Mouse (Mus musculus) C2C12 (cell line): ENCODE measurements at regions not wholly inside any gene's neighbourhood (a gene's known extent, or its start where the extent isn't known, plus 50 kb on each side); places are given as distances from the start of the nearest gene placed in this dataset.

Experiments
- H3K27me3 ChIP-seq: one replicate; pipeline ENCODE4 v1.6.1; 2011; ENCODE audit not compliant: control insufficient read depth, insufficient read depth, insufficient read length
- H3K36me3 ChIP-seq: one replicate; pipeline ENCODE4 v1.6.1; 2011; ENCODE audit not compliant: control insufficient read depth, insufficient read depth
- H3K4me3 ChIP-seq: one replicate; pipeline ENCODE4 v1.5.1; 2011; ENCODE audit warnings: mild to moderate bottlenecking, control low read depth; ENCODE audit not compliant: poor library complexity, insufficient read depth, severe bottlenecking
- H3K79me2 ChIP-seq: one replicate; pipeline ENCODE4 v1.6.1; 2011; ENCODE audit not compliant: control insufficient read depth, insufficient read depth
- H3K79me3 ChIP-seq: one replicate; pipeline ENCODE4 v1.6.1; 2011; ENCODE audit warnings: low read depth, control low read depth
- H3ac ChIP-seq: one replicate; pipeline ENCODE3; 2011; ENCODE audit warnings: low read depth; ENCODE audit not compliant: control insufficient read depth, insufficient read length
- CEBPB ChIP-seq: IDR thresholded peaks from one replicate; pipeline ENCODE4 v1.6.1; 2011; ENCODE audit warnings: low read depth, mild to moderate bottlenecking, control low read depth, moderate library complexity
- CTCF ChIP-seq: IDR thresholded peaks from one replicate; pipeline ENCODE4 v1.5.1; 2011; ENCODE audit not compliant: control insufficient read depth, insufficient read depth, insufficient read length
- FOSL1 ChIP-seq: IDR thresholded peaks from one replicate; pipeline ENCODE4 v1.8.0; 2011; ENCODE audit warnings: mild to moderate bottlenecking, low read length; ENCODE audit not compliant: poor library complexity, insufficient read depth, severe bottlenecking
- MAX ChIP-seq: IDR thresholded peaks from one replicate; pipeline ENCODE4 v1.6.1; 2011; ENCODE audit warnings: mild to moderate bottlenecking, control low read depth
- MYOD1 ChIP-seq: IDR thresholded peaks from one replicate; pipeline ENCODE4 v1.6.1; 2011; ENCODE audit warnings: low read depth; ENCODE audit not compliant: control insufficient read depth, insufficient read length
- MYOG ChIP-seq: IDR thresholded peaks from one replicate; pipeline ENCODE4 v1.6.1; 2011; ENCODE audit not compliant: control insufficient read depth, insufficient read length; ENCODE audit errors: extremely low read depth
- USF1 ChIP-seq: IDR thresholded peaks from one replicate; pipeline ENCODE4 v1.6.1; 2011; ENCODE audit warnings: low read depth, mild to moderate bottlenecking, control low read depth, moderate library complexity

DNA sequence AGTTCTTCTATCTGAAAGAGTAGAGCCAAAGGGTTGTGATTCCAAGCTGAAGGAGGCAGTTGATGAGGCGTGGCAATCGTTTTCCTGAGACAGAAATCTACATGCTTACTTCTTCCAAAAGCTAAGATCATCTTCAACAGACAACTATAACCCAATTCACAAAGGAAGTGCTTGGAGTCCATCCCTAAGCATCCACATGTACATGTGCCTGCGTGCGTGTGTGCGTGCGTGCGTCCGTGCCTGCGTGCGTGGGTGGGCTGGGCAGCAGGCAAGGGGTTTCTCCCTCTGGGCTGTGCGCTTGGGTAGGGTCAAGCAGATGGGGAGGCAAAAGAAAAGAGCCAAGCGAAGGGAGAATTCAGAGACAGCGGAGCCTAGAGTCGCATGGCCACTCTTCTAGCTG is 108.2 kb upstream of the Atp1a1 start:
- H3K4me3 ChIP-seq = no peak overlapping the region
- H3ac ChIP-seq = no peak overlapping the region
- no peak for TF ChIP-seq USF1
- no peaks in the 10 kb centered on the region for H3K36me3 ChIP-seq
- H3K79me3 ChIP-seq = no peaks in the 10 kb centered on the region
- no peaks in the 10 kb centered on the region for H3K79me2 ChIP-seq
- no peaks in the 10 kb centered on the region for H3K27me3 ChIP-seq

DNA sequence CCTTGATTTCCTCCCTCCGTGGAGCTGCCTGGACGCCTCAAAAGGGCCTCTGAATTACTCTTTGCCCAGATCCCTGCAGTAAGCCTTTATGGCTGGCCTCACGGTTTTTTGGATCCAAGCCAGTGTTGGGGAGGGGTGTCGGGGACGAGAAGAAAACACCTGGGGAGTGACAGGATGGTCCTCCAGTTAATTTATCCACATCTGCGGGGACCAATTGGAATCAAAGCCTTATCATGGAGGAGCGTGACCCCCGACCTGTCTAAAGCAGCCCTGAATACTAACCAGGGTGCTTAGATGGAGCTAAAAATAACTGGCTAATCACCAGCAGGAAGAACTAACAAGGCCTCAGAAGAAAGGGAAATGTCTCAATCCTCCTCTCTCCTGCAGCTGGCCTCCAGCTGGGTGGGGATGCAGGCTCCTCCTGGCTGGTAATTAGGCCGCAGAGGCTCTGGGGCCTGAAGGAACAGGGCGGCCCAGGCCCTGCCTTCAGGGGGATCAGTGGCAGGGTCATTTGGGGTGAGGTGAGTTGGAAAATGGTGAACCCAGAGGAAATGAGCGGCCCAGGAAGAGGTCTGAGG is 107.2 kb upstream of the Atp1a1 start:
- Histone ChIP-seq H3ac (no peak overlapping the region), H3K4me3 (no peak overlapping the region), H3K27me3 (no peaks in the 10 kb centered on the region), H3K79me3 (no peaks in the 10 kb centered on the region), H3K79me2 (no peaks in the 10 kb centered on the region), H3K36me3 (no peaks in the 10 kb centered on the region)
- TF ChIP-seq MYOD1 = no peak
- TF ChIP-seq MAX = no peak
- no peak for TF ChIP-seq MYOG
- no peak for TF ChIP-seq FOSL1

DNA sequence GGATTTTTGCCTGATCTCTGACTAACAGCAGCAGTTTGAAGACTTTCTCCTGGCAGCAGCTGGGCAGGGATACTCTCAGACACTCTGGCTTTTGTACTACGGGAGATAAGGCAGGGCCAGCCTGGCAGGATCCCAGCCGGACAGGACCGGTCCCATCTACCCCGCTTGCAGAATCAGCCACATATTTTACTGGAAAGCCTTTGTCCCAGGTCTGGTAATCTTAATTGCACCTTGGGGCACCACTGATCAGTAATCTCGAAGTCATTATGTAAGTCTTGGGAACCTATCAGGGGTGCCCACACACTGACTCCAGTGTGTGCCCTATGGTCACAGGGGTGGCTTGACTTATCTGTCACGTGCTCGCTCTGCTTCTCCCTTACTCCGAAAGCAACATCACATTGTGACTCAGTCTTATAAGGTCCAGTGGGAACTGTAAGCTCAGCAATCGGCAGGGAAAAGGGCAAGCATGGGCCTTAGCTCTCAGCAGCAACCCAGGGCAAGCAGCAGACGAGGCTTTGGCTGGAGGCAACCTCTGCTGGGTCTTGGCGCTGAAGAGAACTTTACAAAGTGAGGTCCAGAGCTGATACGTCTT is 105.0 kb upstream of the Atp1a1 start:
- Histone ChIP-seq H3K36me3 (no peaks in the 10 kb centered on the region), H3K79me2 (no peaks in the 10 kb centered on the region)

DNA sequence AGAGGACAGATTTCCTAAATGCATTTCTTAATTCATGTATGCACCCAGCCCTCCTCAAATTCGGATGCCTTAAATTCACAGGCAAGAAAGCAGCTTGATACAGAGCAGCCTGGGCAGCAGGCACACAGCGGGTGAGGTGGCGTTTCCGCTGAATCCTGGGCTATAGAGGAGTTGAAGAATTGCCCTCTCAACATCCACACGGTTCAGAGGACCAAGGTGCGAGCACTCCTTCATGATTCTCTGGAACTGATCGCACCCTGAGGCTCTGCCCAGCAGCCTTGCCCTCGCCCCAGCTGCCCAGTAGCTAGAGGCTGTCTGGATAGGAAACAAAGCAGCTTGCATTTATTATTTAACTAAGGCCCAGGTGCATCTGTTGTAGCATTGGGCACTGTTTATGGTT is 104.3 kb upstream of the Atp1a1 start:
- no peaks in the 10 kb centered on the region for H3K79me3 ChIP-seq
- no peak overlapping the region for H3ac ChIP-seq
- H3K36me3 ChIP-seq = no peaks in the 10 kb centered on the region
- no peak for TF ChIP-seq FOSL1
- TF ChIP-seq USF1 = no peak
- no peak for TF ChIP-seq MYOG
- no peak for TF ChIP-seq MAX
- TF ChIP-seq MYOD1 = no peak
- no peak for TF ChIP-seq CTCF
- no peak for TF ChIP-seq CEBPB
- H3K4me3 ChIP-seq = no peak overlapping the region
- no peaks in the 10 kb centered on the region for H3K79me2 ChIP-seq
- H3K27me3 ChIP-seq = no peaks in the 10 kb centered on the region

More for the DNA sequence above, 105.0 kb upstream of the Atp1a1 start:
- Histone ChIP-seq H3K4me3 (no peak overlapping the region), H3K79me3 (no peaks in the 10 kb centered on the region), H3K27me3 (no peaks in the 10 kb centered on the region), H3ac (no peak overlapping the region)
- TF ChIP-seq CEBPB = no peak
- no peak for TF ChIP-seq MYOG
- TF ChIP-seq USF1 = no peak
- no peak for TF ChIP-seq MYOD1
- no peak for TF ChIP-seq FOSL1
- TF ChIP-seq MAX = no peak
- no peak for TF ChIP-seq CTCF

DNA sequence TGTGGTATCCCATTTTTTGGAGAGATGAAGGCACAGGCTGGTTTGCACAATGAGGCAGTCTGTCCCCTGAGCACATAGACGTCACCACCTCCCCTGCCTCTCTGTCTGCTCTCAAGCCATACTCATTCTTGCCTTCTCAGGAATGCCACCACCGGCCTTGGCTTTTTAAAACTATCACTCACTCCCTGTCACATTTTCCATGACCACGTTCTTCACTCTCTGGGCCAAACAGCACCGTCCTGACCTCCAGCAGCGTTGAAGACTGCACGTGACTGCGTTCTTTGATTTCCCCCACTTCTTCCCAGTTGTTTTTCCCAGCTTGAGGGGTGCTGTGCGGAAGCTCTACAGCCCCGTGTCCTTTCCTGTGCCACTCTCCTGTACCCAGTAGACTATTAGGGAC is 100.4 kb upstream of the Atp1a1 start:
- Histone ChIP-seq H3K79me3 (no peaks in the 10 kb centered on the region), H3ac (no peak overlapping the region), H3K27me3 (no peaks in the 10 kb centered on the region), H3K4me3 (no peak overlapping the region), H3K79me2 (no peaks in the 10 kb centered on the region), H3K36me3 (no peaks in the 10 kb centered on the region)
- TF ChIP-seq FOSL1 (no peak), MAX (no peak), CTCF (no peak), USF1 (no peak), CEBPB (no peak), MYOD1 (no peak), MYOG (no peak)

DNA sequence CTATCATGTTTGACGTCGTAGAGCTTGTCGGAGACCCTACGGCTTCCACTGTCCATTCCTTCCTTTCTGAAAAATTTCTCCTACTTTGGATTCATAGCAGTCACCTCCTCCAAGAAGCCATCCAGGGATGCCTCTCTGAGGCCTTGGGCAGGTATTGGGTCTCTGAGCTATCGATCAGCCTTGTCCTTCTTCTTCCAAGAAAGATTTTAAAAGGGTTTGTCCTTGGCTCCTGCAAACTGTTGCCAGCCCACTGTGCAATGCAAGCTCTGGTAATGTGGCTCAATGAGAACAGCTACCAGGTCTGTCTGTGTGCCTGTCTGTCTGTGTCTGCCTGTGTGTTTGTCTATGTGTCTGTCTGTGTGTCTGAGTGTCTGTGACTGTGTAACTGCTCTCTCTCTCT is 99.8 kb upstream of the Atp1a1 start:
- no peaks in the 10 kb centered on the region for H3K27me3 ChIP-seq
- no peaks in the 10 kb centered on the region for H3K79me3 ChIP-seq
- TF ChIP-seq CTCF (no peak), CEBPB (no peak)
- no peak overlapping the region for H3ac ChIP-seq
- no peaks in the 10 kb centered on the region for H3K79me2 ChIP-seq
- no peaks in the 10 kb centered on the region for H3K36me3 ChIP-seq
- H3K4me3 ChIP-seq = no peak overlapping the region
